Mouse (Mus musculus): Measurements from ENCODE around the gene Sh3bp4.
A peak's percentile ranks its signal among the peaks of the same experiment; 100 is the strongest.

Sh3bp4 gene

GRCm38 (mm10) chr1:89070103-89070700 is at the start of gene Sh3bp4:
TSS of gene Sh3bp4 (plus strand) at chr1:89070415.
- DNase-seq: peak; percentile 94

GRCm38 (mm10) chr1:89022997-89023396 is 47.2 kb upstream of the Sh3bp4 start:
- no peak for DNase-seq

- DNase-seq: no peak
Observed at GRCm38 (mm10) chr1:89024696-89025612, 45.3 kb upstream of the Sh3bp4 start.

- DNase-seq: no peak
Observed at GRCm38 (mm10) chr1:89026040-89026439, 44.2 kb upstream of the Sh3bp4 start.

- no peak for DNase-seq
Observed at GRCm38 (mm10) chr1:89029136-89029927, 40.9 kb upstream of the Sh3bp4 start.

GRCm38 (mm10) chr1:89033661-89034060 is 36.6 kb upstream of the Sh3bp4 start:
- DNase-seq: no peak

GRCm38 (mm10) chr1:89034061-89034460 is 36.2 kb upstream of the Sh3bp4 start:
- no peak for DNase-seq

GRCm38 (mm10) chr1:89035115-89035514 is 35.1 kb upstream of the Sh3bp4 start:
- DNase-seq: peak; percentile 51

- no peak for DNase-seq
Observed at GRCm38 (mm10) chr1:89039836-89040235, 30.4 kb upstream of the Sh3bp4 start.

- no peak for DNase-seq
Observed at GRCm38 (mm10) chr1:89041290-89041689, 28.9 kb upstream of the Sh3bp4 start.

- no peak for DNase-seq
Observed at GRCm38 (mm10) chr1:89042081-89042480, 28.1 kb upstream of the Sh3bp4 start.

GRCm38 (mm10) chr1:89042956-89043355 is 27.3 kb upstream of the Sh3bp4 start:
- no peak for DNase-seq

- DNase-seq: peak; percentile 16
Observed at GRCm38 (mm10) chr1:89045403-89045802, 24.8 kb upstream of the Sh3bp4 start.

GRCm38 (mm10) chr1:89049506-89049905 is 20.7 kb upstream of the Sh3bp4 start:
- DNase-seq: peak; percentile 11

GRCm38 (mm10) chr1:89056175-89056574 is 14.0 kb upstream of the Sh3bp4 start:
- no peak for DNase-seq

GRCm38 (mm10) chr1:89057430-89057829 is 12.8 kb upstream of the Sh3bp4 start:
- peak; percentile 46 for DNase-seq

- no peak for DNase-seq
Observed at GRCm38 (mm10) chr1:89058011-89058410, 12.2 kb upstream of the Sh3bp4 start.

GRCm38 (mm10) chr1:89062977-89063376 is 7.2 kb upstream of the Sh3bp4 start:
- DNase-seq: no peak

GRCm38 (mm10) chr1:89063800-89064199 is 6.4 kb upstream of the Sh3bp4 start:
- no peak for DNase-seq

- DNase-seq: no peak
Observed at GRCm38 (mm10) chr1:89068812-89069211, 1.4 kb upstream of the Sh3bp4 start.

- DNase-seq: peak; percentile 48
Observed at GRCm38 (mm10) chr1:89069479-89070102, 624 bp upstream of the Sh3bp4 start.

- peak; percentile 58 for DNase-seq
Observed at GRCm38 (mm10) chr1:89070871-89071361, 701 bp downstream of the Sh3bp4 start.

All from right cerebral cortex, postnatal 25 days (tissue).